Mouse (Mus musculus): ENCODE results near the gene Ifna2.

Gene Ifna2

GRCm38 (mm10) chr4:88641077-88641831 lies 42.5 kb downstream of the Ifna2 start:
- TF ChIP-seq POU5F1 (IDR thresholded peaks at IDR 0.05; ENCODE audit: borderline replicate concordance, low read length) = no peak
- no peak; the same call in 1 of the 2 replicates for TF ChIP-seq CTCF (conservative IDR thresholded peaks at IDR 0.05; ENCODE audit: low read length)
- no peak for TF ChIP-seq NANOG (IDR thresholded peaks at IDR 0.05; ENCODE audit: borderline replicate concordance, low read length)
- no peaks in the 10 kb centered on the region for H3K36me3 ChIP-seq (ENCODE audit: insufficient read depth, low read length)
- H3K4me1 ChIP-seq (replicated peaks; ENCODE audit: low read depth, low read length) = no peaks in the 10 kb centered on the region
- no peaks in the 10 kb centered on the region for H3K27me3 ChIP-seq (ENCODE audit: insufficient read depth, low read length)
- H3K4me3 ChIP-seq (replicated peaks; ENCODE audit: low read length) = no peak overlapping the region
- H3K9me3 ChIP-seq (ENCODE audit: low read length) = peaks cover 57% of the 10 kb centered on the region

GRCm38 (mm10) chr4:88640704-88641076 lies 43.0 kb downstream of the Ifna2 start:
- H3K4me3 ChIP-seq (replicated peaks; ENCODE audit: low read length) = no peak overlapping the region
- H3K9me3 ChIP-seq (ENCODE audit: low read length) = peaks cover 54% of the 10 kb centered on the region
- TF ChIP-seq POU5F1 (IDR thresholded peaks at IDR 0.05; ENCODE audit: borderline replicate concordance, low read length) (no peak), NANOG (IDR thresholded peaks at IDR 0.05; ENCODE audit: borderline replicate concordance, low read length) (no peak), CTCF (conservative IDR thresholded peaks at IDR 0.05; ENCODE audit: low read length) (no peak)
- no peaks in the 10 kb centered on the region for H3K27me3 ChIP-seq (ENCODE audit: insufficient read depth, low read length)
- no peaks in the 10 kb centered on the region for H3K36me3 ChIP-seq (ENCODE audit: insufficient read depth, low read length)
- H3K4me1 ChIP-seq (replicated peaks; ENCODE audit: low read depth, low read length) = no peaks in the 10 kb centered on the region

- TF ChIP-seq CTCF (conservative IDR thresholded peaks at IDR 0.05; ENCODE audit: low read length) (no peak), NANOG (IDR thresholded peaks at IDR 0.05; ENCODE audit: borderline replicate concordance, low read length) (no peak), POU5F1 (IDR thresholded peaks at IDR 0.05; ENCODE audit: borderline replicate concordance, low read length) (no peak)
- H3K9me3 ChIP-seq (ENCODE audit: low read length) = peaks cover 5% of the 10 kb centered on the region
- no peaks in the 10 kb centered on the region for H3K27me3 ChIP-seq (ENCODE audit: insufficient read depth, low read length)
- no peaks in the 10 kb centered on the region for H3K36me3 ChIP-seq (ENCODE audit: insufficient read depth, low read length)
- H3K4me3 ChIP-seq (replicated peaks; ENCODE audit: low read length) = no peak within 1 kb of the TSS
- no peaks in the 10 kb centered on the region for H3K4me1 ChIP-seq (replicated peaks; ENCODE audit: low read depth, low read length)
These were observed 49.4 kb downstream of the Ifna2 start, which contains the start of gene C87499 for GRCm38 (mm10) chr4:88634311-88634710. Gene C87499, minus strand, starts transcription at chr4:88634411.
